Mouse (Mus musculus) myocyte (in vitro differentiated cells): ENCODE results near the gene Ing2.

Experiments
- MAX ChIP-seq: IDR thresholded peaks from one replicate; pipeline ENCODE4 v1.6.1; 2011; ENCODE audit warnings: low read depth, mild to moderate bottlenecking, control low read depth
- POLR2A ChIP-seq: IDR thresholded peaks from one replicate; pipeline ENCODE4 v1.6.1; 2011; ENCODE audit warnings: low read depth, mild to moderate bottlenecking, control low read depth, moderate library complexity; ENCODE audit not compliant: insufficient read length
- POLR2AphosphoS2 ChIP-seq: IDR thresholded peaks from one replicate; pipeline ENCODE4 v1.6.1; 2011; ENCODE audit warnings: low read depth, control low read depth; ENCODE audit not compliant: insufficient read length
- REST ChIP-seq: IDR thresholded peaks from one replicate; pipeline ENCODE4 v1.6.1; 2011; ENCODE audit warnings: mild to moderate bottlenecking, control low read depth, moderate library complexity; ENCODE audit not compliant: insufficient read depth, insufficient read length
- USF1 ChIP-seq: IDR thresholded peaks from one replicate; pipeline ENCODE4 v1.6.1; 2011; ENCODE audit warnings: low read depth, mild to moderate bottlenecking, control low read depth, moderate library complexity

- no peak for TF ChIP-seq POLR2AphosphoS2
- no peak for TF ChIP-seq USF1
- no peak for TF ChIP-seq POLR2A
- no peak for TF ChIP-seq REST
- TF ChIP-seq MAX, result no peak
Observed at GRCm38 (mm10) chr8:47675786-47676185, 430 bp upstream of the Ing2 start.
